Mouse (Mus musculus) urinary bladder, adult 2 months (tissue): ENCODE data around the gene Dchs1. TPM values are rescaled to one million over a fixed set of nuclear protein-coding genes. Genes with fewer than 3 reads are reported as not detected.

Experiments used
- polyA plus RNA-seq: library from polyadenylated mRNA; depleted of rRNA; stranded (reverse); fragments of >200 nt; gene quantifications from 2 replicates; pipeline ENCODE4 v1.2.3, GENCODE M21; 2012; rRNA removed

Gene Dchs1
- polyA plus RNA-seq, 1 experiment = 4.4 TPM

Other genes with a start within 250 kb of the Dchs1 start
- 31.3 and 38.4 TPM in 2 replicates for gene Smpd1, start 233.3 kb downstream of the Dchs1 start, polyA plus RNA-seq
- 36.9 and 42.2 TPM in 2 replicates for gene Apbb1, start 206.0 kb downstream of the Dchs1 start, polyA plus RNA-seq
- gene Hpx, start 187.5 kb downstream of the Dchs1 start, polyA plus RNA-seq = 1.6 and 2.1 TPM in 2 replicates
- 57.0 and 64.8 TPM in 2 replicates for gene Trim3, start 154.1 kb downstream of the Dchs1 start, polyA plus RNA-seq
- 90.1 and 108 TPM in 2 replicates for gene Timm10b, start 147.6 kb downstream of the Dchs1 start, polyA plus RNA-seq
- gene Arfip2, start 147.2 kb downstream of the Dchs1 start, polyA plus RNA-seq = 92.6 and 125 TPM in 2 replicates
- 49.2 and 53.0 TPM in 2 replicates for gene Gm45799, start 147.1 kb downstream of the Dchs1 start, polyA plus RNA-seq
- gene Dnhd1, start 136.8 kb downstream of the Dchs1 start, polyA plus RNA-seq = 5.1 and 5.5 TPM in 2 replicates
- gene Ilk, start 51.1 kb downstream of the Dchs1 start, polyA plus RNA-seq = 488 and 618 TPM in 2 replicates
- gene Rrp8, start 50.3 kb downstream of the Dchs1 start, polyA plus RNA-seq = 17.0 and 17.1 TPM in 2 replicates
- gene Taf10, start 43.3 kb downstream of the Dchs1 start, polyA plus RNA-seq = 150 and 171 TPM in 2 replicates
- 130 and 144 TPM in 2 replicates for gene Tpp1, start 35.4 kb downstream of the Dchs1 start, polyA plus RNA-seq
- gene Mrpl17, start 23.4 kb upstream of the Dchs1 start, polyA plus RNA-seq = 218 and 233 TPM in 2 replicates
- gene Gm4070, start 166.3 kb upstream of the Dchs1 start, polyA plus RNA-seq = 3.2 and 5.1 TPM in 2 replicates